21 mouse cellular contexts compared by ENCODE assay signal in the genomic region with DNA sequence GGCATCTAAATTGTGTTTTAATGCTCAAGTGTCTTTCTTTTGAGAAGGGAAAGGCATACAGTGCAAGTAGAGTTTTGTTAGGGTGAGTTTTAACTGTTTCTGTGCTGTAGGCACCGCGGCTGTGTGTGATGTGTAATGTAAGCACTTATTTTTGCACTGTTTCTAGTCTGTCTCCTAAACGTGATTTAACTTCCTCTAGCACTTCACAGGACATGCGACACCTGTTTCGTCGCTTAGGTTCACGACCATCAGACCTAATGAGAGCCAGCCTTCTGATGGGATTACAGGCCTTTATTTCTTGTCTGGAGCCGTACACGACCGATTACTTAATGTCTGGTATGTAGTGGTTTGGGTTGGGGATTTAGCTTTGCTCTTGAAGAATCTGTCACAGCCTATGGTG. TPM values are rescaled to one million over a fixed set of nuclear protein-coding genes. Genes with fewer than 3 reads are reported as not detected.
A peak's percentile ranks its signal among the peaks of the same experiment; 100 is the strongest.
DNase-seq lines count a peak whose midpoint lies in the region.
"Had no signal": no experiment of that assay in that cellular context is flagged by ENCODE, and none has a peak within 500 bp of the region (broad histone marks: within the 10 kb centered on the region; RNA-seq: fewer than 3 reads in every experiment).

No protein-coding gene starts in this region.

- H3K27me3 ChIP-seq in heart, embryonic 10.5 days (ENCODE audit: insufficient read depth, poor library complexity, severe bottlenecking): no peaks in the 10 kb centered on the region
- H3K27me3 ChIP-seq: CH12.LX, Patski had no signal

- WGBS in heart, embryonic 10.5 days: 91% methylated on average over 10 of the region's 10 CpGs

- DNase-seq in heart, adult 11 months: peak; percentile 52
- no peak for DNase-seq in heart, postnatal 10 days
- peak; percentile 63 for DNase-seq in heart, embryonic 10.5 days (ENCODE audit: low spot score)
- no peak for DNase-seq in heart, adult 9 months (ENCODE audit: low spot score in 2 of 2)
- DNase-seq: adrenal gland, adult 2 months; adrenal gland, adult 8-10 months; adrenal gland, postnatal 10 days; adrenal gland, postnatal 14 days; adrenal gland, postnatal 25 days; adrenal gland, postnatal 36 days; B cell, adult 2 months; cerebellum, adult 11 months; cerebellum, adult 11-12 months; cerebellum, adult 18-20 months had no signal

- intact Hi-C loops in heart, postnatal 10 days (cut with DNase I): no loop called here

- H3K4me3 ChIP-seq in heart, embryonic 10.5 days: no peak overlapping the region

- H3K36me3 ChIP-seq in heart, embryonic 10.5 days: peaks cover 90% of the 10 kb centered on the region

- H3K9me3 ChIP-seq in heart, embryonic 10.5 days: no peaks in the 10 kb centered on the region
- H3K9me3 ChIP-seq: G1E had no signal

- H3K4me1 ChIP-seq in heart, embryonic 10.5 days: no peaks in the 10 kb centered on the region

- H3K27ac ChIP-seq in heart, embryonic 10.5 days: no peak overlapping the region

RNA-seq across cellular contexts. Expression of a gene that starts 16.1 kb away (rescaled TPM):
- 10 to 100 TPM; 25.5 to 27.7 TPM for total RNA-seq in heart, postnatal 10 days (2021)
- 75.5 and 91.9 TPM in 2 replicates for polyA plus RNA-seq in heart, embryonic 10.5 days (2016; fragmentation: Nextera tagmentation; extraction: Ambion mirVana)

RNA-seq across cellular contexts. Expression of a gene that starts 41.3 kb away (rescaled TPM):
- 1 to 10 TPM; 1.7 to 2.0 TPM for total RNA-seq in heart, postnatal 10 days (2021)
- polyA plus RNA-seq in heart, embryonic 10.5 days (2016; fragmentation: Nextera tagmentation; extraction: Ambion mirVana): 1.9 and 3.6 TPM in 2 replicates
- total RNA-seq: adrenal gland, postnatal 14 days; adrenal gland, postnatal 36 days; MEL had no signal
- polyA plus RNA-seq: activated CD4-positive, CD25-positive, alpha-beta regulatory T cell, adult 4 months; adrenal gland, adult 2 months; C2C12; CD4-positive, CD25-positive, alpha-beta regulatory T cell, adult 4 months; G1E had no signal

Comparison
In these comparisons a context has a peak if more than half of its experiments do, and no peak if none do; other contexts are left out.
1. DNase-seq: peak in heart, adult 11 months (single experiment) and heart, embryonic 10.5 days (single experiment); none in heart, postnatal 10 days (0 of 2) and heart, adult 9 months (0 of 2).